Mouse (Mus musculus): ENCODE measurements at regions not wholly inside any gene's neighbourhood (a gene's known extent, or its start where the extent isn't known, plus 50 kb on each side); places are given as distances from the start of the nearest gene placed in this dataset.
"Not testable (repeated sequence)": the region's sequence is repeated elsewhere in the genome, so short reads cannot be mapped to it uniquely, and the experiment has no call there.

- H3K4me3 ChIP-seq (ENCODE audit: low read length) = no peak overlapping the region
- no peak overlapping the region for H3K4me2 ChIP-seq (ENCODE audit: low read depth, low read length)
- ATAC-seq = no peak
- no peaks in the 10 kb centered on the region for H3K4me1 ChIP-seq (ENCODE audit: control insufficient read depth, insufficient read depth, low read length)
- WGBS = 44% methylated on average over 5 of the region's 5 CpGs
- no peaks in the 10 kb centered on the region for H3K27me3 ChIP-seq (replicated peaks; ENCODE audit: control insufficient read depth, insufficient read depth, low read length)
- H3K36me3 ChIP-seq (ENCODE audit: control insufficient read depth, insufficient read depth, low read length) = no peaks in the 10 kb centered on the region
- H3K9me3 ChIP-seq (ENCODE audit: control insufficient read depth, low read length) = no peaks in the 10 kb centered on the region
- H3K9ac ChIP-seq (ENCODE audit: low read depth, low read length) = no peak overlapping the region
- no peak overlapping the region for H3K27ac ChIP-seq (ENCODE audit: low read length)
Measured at GRCm38 (mm10) chr15:44851346-44852064, 4717.3 kb downstream of the 9330182O14Rik start.

GRCm38 (mm10) chr15:44857080-44857479 lies 4722.9 kb downstream of the 9330182O14Rik start:
- no peaks in the 10 kb centered on the region for H3K27me3 ChIP-seq (replicated peaks; ENCODE audit: control insufficient read depth, insufficient read depth, low read length)
- H3K4me3 ChIP-seq (ENCODE audit: low read length) = no peak overlapping the region
- H3K9me3 ChIP-seq (ENCODE audit: control insufficient read depth, low read length) = no peaks in the 10 kb centered on the region
- no peak overlapping the region for H3K4me2 ChIP-seq (ENCODE audit: low read depth, low read length)
- no peaks in the 10 kb centered on the region for H3K36me3 ChIP-seq (ENCODE audit: control insufficient read depth, insufficient read depth, low read length)
- no peak for ATAC-seq
- no peak overlapping the region for H3K27ac ChIP-seq (ENCODE audit: low read length)
- H3K9ac ChIP-seq (ENCODE audit: low read depth, low read length) = no peak overlapping the region
- 58% methylated on average over 1 of the region's 1 CpGs for WGBS
- no peaks in the 10 kb centered on the region for H3K4me1 ChIP-seq (ENCODE audit: control insufficient read depth, insufficient read depth, low read length)

GRCm38 (mm10) chr15:44859369-44859768 lies 4725.2 kb downstream of the 9330182O14Rik start:
- no peak overlapping the region for H3K27ac ChIP-seq (ENCODE audit: low read length)
- H3K4me3 ChIP-seq (ENCODE audit: low read length) = no peak overlapping the region
- no peak for ATAC-seq
- 84% methylated on average over 3 of the region's 3 CpGs for WGBS
- H3K4me1 ChIP-seq (ENCODE audit: control insufficient read depth, insufficient read depth, low read length) = no peaks in the 10 kb centered on the region
- H3K4me2 ChIP-seq (ENCODE audit: low read depth, low read length) = no peak overlapping the region
- H3K9me3 ChIP-seq (ENCODE audit: control insufficient read depth, low read length) = no peaks in the 10 kb centered on the region
- no peak overlapping the region for H3K9ac ChIP-seq (ENCODE audit: low read depth, low read length)
- H3K36me3 ChIP-seq (ENCODE audit: control insufficient read depth, insufficient read depth, low read length) = no peaks in the 10 kb centered on the region
- no peaks in the 10 kb centered on the region for H3K27me3 ChIP-seq (replicated peaks; ENCODE audit: control insufficient read depth, insufficient read depth, low read length)

GRCm38 (mm10) chr15:44860204-44860806 lies 4726.1 kb downstream of the 9330182O14Rik start:
- no peaks in the 10 kb centered on the region for H3K27me3 ChIP-seq (replicated peaks; ENCODE audit: control insufficient read depth, insufficient read depth, low read length)
- no peaks in the 10 kb centered on the region for H3K9me3 ChIP-seq (ENCODE audit: control insufficient read depth, low read length)
- H3K36me3 ChIP-seq (ENCODE audit: control insufficient read depth, insufficient read depth, low read length) = no peaks in the 10 kb centered on the region
- ATAC-seq = no peak
- no peaks in the 10 kb centered on the region for H3K4me1 ChIP-seq (ENCODE audit: control insufficient read depth, insufficient read depth, low read length)
- no peak overlapping the region for H3K9ac ChIP-seq (ENCODE audit: low read depth, low read length)
- 90% methylated on average over 1 of the region's 1 CpGs for WGBS
- H3K4me3 ChIP-seq (ENCODE audit: low read length) = no peak overlapping the region
- no peak overlapping the region for H3K27ac ChIP-seq (ENCODE audit: low read length)
- no peak overlapping the region for H3K4me2 ChIP-seq (ENCODE audit: low read depth, low read length)

- no peaks in the 10 kb centered on the region for H3K27me3 ChIP-seq (replicated peaks; ENCODE audit: control insufficient read depth, insufficient read depth, low read length)
- H3K9me3 ChIP-seq (ENCODE audit: control insufficient read depth, low read length) = no peaks in the 10 kb centered on the region
- no peak overlapping the region for H3K4me3 ChIP-seq (ENCODE audit: low read length)
- ATAC-seq = no peak
- H3K27ac ChIP-seq (ENCODE audit: low read length) = no peak overlapping the region
- 75% methylated on average over 3 of the region's 3 CpGs for WGBS
- no peaks in the 10 kb centered on the region for H3K36me3 ChIP-seq (ENCODE audit: control insufficient read depth, insufficient read depth, low read length)
- no peaks in the 10 kb centered on the region for H3K4me1 ChIP-seq (ENCODE audit: control insufficient read depth, insufficient read depth, low read length)
- H3K4me2 ChIP-seq (ENCODE audit: low read depth, low read length) = no peak overlapping the region
- no peak overlapping the region for H3K9ac ChIP-seq (ENCODE audit: low read depth, low read length)
Measured at GRCm38 (mm10) chr15:44868537-44868936, 4734.4 kb downstream of the 9330182O14Rik start.

GRCm38 (mm10) chr15:44869023-44869422 lies 4734.9 kb downstream of the 9330182O14Rik start:
- Histone ChIP-seq H3K27ac (ENCODE audit: low read length) (no peak overlapping the region), H3K36me3 (ENCODE audit: control insufficient read depth, insufficient read depth, low read length) (no peaks in the 10 kb centered on the region), H3K4me3 (ENCODE audit: low read length) (no peak overlapping the region), H3K9ac (ENCODE audit: low read depth, low read length) (no peak overlapping the region), H3K4me1 (ENCODE audit: control insufficient read depth, insufficient read depth, low read length) (no peaks in the 10 kb centered on the region), H3K9me3 (ENCODE audit: control insufficient read depth, low read length) (no peaks in the 10 kb centered on the region), H3K27me3 (replicated peaks; ENCODE audit: control insufficient read depth, insufficient read depth, low read length) (no peaks in the 10 kb centered on the region), H3K4me2 (ENCODE audit: low read depth, low read length) (no peak overlapping the region)
- ATAC-seq = no peak
- WGBS = 69% methylated on average over 4 of the region's 4 CpGs

- Histone ChIP-seq H3K27me3 (replicated peaks; ENCODE audit: control insufficient read depth, insufficient read depth, low read length) (no peaks in the 10 kb centered on the region), H3K4me3 (ENCODE audit: low read length) (no peak overlapping the region), H3K4me1 (ENCODE audit: control insufficient read depth, insufficient read depth, low read length) (no peaks in the 10 kb centered on the region), H3K9ac (ENCODE audit: low read depth, low read length) (no peak overlapping the region), H3K36me3 (ENCODE audit: control insufficient read depth, insufficient read depth, low read length) (no peaks in the 10 kb centered on the region), H3K27ac (ENCODE audit: low read length) (no peak overlapping the region), H3K4me2 (ENCODE audit: low read depth, low read length) (no peak overlapping the region), H3K9me3 (ENCODE audit: control insufficient read depth, low read length) (no peaks in the 10 kb centered on the region)
- ATAC-seq = no peak
- WGBS = 53% methylated on average over 2 of the region's 2 CpGs
Measured at GRCm38 (mm10) chr15:44869672-44870071, 4735.5 kb downstream of the 9330182O14Rik start.

GRCm38 (mm10) chr15:44870934-44871333 lies 4736.8 kb downstream of the 9330182O14Rik start:
- H3K4me3 ChIP-seq (ENCODE audit: low read length); H3K4me1 ChIP-seq (ENCODE audit: control insufficient read depth, insufficient read depth, low read length); ATAC-seq; H3K36me3 ChIP-seq (ENCODE audit: control insufficient read depth, insufficient read depth, low read length); H3K27me3 ChIP-seq (replicated peaks; ENCODE audit: control insufficient read depth, insufficient read depth, low read length); H3K9me3 ChIP-seq (ENCODE audit: control insufficient read depth, low read length); H3K9ac ChIP-seq (ENCODE audit: low read depth, low read length); H3K4me2 ChIP-seq (ENCODE audit: low read depth, low read length); H3K27ac ChIP-seq (ENCODE audit: low read length): not testable (repeated sequence)
- WGBS = 77% methylated on average over 3 of the region's 3 CpGs

GRCm38 (mm10) chr15:44882219-44882618 lies 4748.1 kb downstream of the 9330182O14Rik start:
- Histone ChIP-seq H3K27ac (ENCODE audit: low read length) (no peak overlapping the region), H3K4me3 (ENCODE audit: low read length) (no peak overlapping the region), H3K9ac (ENCODE audit: low read depth, low read length) (no peak overlapping the region), H3K4me2 (ENCODE audit: low read depth, low read length) (no peak overlapping the region), H3K4me1 (ENCODE audit: control insufficient read depth, insufficient read depth, low read length) (no peaks in the 10 kb centered on the region), H3K36me3 (ENCODE audit: control insufficient read depth, insufficient read depth, low read length) (no peaks in the 10 kb centered on the region), H3K27me3 (replicated peaks; ENCODE audit: control insufficient read depth, insufficient read depth, low read length) (no peaks in the 10 kb centered on the region), H3K9me3 (ENCODE audit: control insufficient read depth, low read length) (no peaks in the 10 kb centered on the region)
- ATAC-seq = no peak
- 81% methylated on average over 4 of the region's 4 CpGs for WGBS
